Mouse (Mus musculus) natural killer cell, adult 2 months (primary cell): Measurements from ENCODE around the gene Rnf19b.
A peak's percentile ranks its signal among the peaks of the same experiment; 100 is the strongest.

Experiments used
- DNase-seq, 2 experiments: peaks; one replicate each; pipeline ENCODE4 v3.0.0; 2022; ENCODE audit warnings: low spot score in 2 of 2

Gene Rnf19b

GRCm38 (mm10) chr4:129058207-129059092 is at the start of gene Rnf19b:
Gene Rnf19b, plus strand, starts transcription at chr4:129058271.
- DNase-seq = peak; percentile 27 to 38

GRCm38 (mm10) chr4:129008672-129009071 is 49.4 kb upstream of the Rnf19b start:
- no peak for DNase-seq

GRCm38 (mm10) chr4:129009521-129009920 is 48.5 kb upstream of the Rnf19b start:
- DNase-seq = no peak

- no peak for DNase-seq
These were observed 46.4 kb upstream of the Rnf19b start for GRCm38 (mm10) chr4:129011604-129012121.

GRCm38 (mm10) chr4:129013151-129013864 is 44.8 kb upstream of the Rnf19b start:
- DNase-seq = no peak

- DNase-seq = no peak
These were observed 41.7 kb upstream of the Rnf19b start for GRCm38 (mm10) chr4:129016329-129016728.

GRCm38 (mm10) chr4:129017150-129017549 is 40.9 kb upstream of the Rnf19b start:
- DNase-seq = no peak

GRCm38 (mm10) chr4:129018788-129019435 is 39.2 kb upstream of the Rnf19b start:
- no peak for DNase-seq

GRCm38 (mm10) chr4:129019788-129020187 is 38.3 kb upstream of the Rnf19b start:
- no peak for DNase-seq

- DNase-seq = no peak
These were observed 37.6 kb upstream of the Rnf19b start for GRCm38 (mm10) chr4:129020454-129020853.

- DNase-seq = no peak
These were observed 36.6 kb upstream of the Rnf19b start for GRCm38 (mm10) chr4:129021426-129021825.

- no peak for DNase-seq
These were observed 36.2 kb upstream of the Rnf19b start for GRCm38 (mm10) chr4:129021886-129022285.

- no peak for DNase-seq
These were observed 34.2 kb upstream of the Rnf19b start for GRCm38 (mm10) chr4:129023884-129024283.

- DNase-seq = no peak
These were observed 33.3 kb upstream of the Rnf19b start for GRCm38 (mm10) chr4:129024775-129025174.

- no peak for DNase-seq
These were observed 32.4 kb upstream of the Rnf19b start for GRCm38 (mm10) chr4:129025707-129026106.

- DNase-seq = no peak
These were observed 27.3 kb upstream of the Rnf19b start for GRCm38 (mm10) chr4:129030746-129031145.

- no peak for DNase-seq
These were observed 26.6 kb upstream of the Rnf19b start for GRCm38 (mm10) chr4:129031408-129031965.

GRCm38 (mm10) chr4:129032133-129032962 is 25.7 kb upstream of the Rnf19b start:
- peak; percentile 83 to 84 for DNase-seq

GRCm38 (mm10) chr4:129032963-129033951 is 24.8 kb upstream of the Rnf19b start:
- DNase-seq = peak; percentile 60 to 77

GRCm38 (mm10) chr4:129034224-129034623 is 23.8 kb upstream of the Rnf19b start:
- no peak for DNase-seq
